Mouse (Mus musculus) small intestine, adult 2 months (tissue): ENCODE measurements around the gene Itga9.

Source experiments
- CTCF ChIP-seq: fragments of 200-500 bp; IDR thresholded peaks from 2 replicates; pipeline ENCODE4 v1.5.1; 2012; ENCODE audit warnings: low read depth, mild to moderate bottlenecking, control low read depth, inconsistent platforms, low read length, moderate library complexity, mixed read lengths; ENCODE audit not compliant: insufficient replicate concordance, insufficient read length; ENCODE audit errors: extremely low read depth
- POLR2A ChIP-seq: fragments of 200-500 bp; IDR thresholded peaks from 2 replicates; pipeline ENCODE4 v1.6.1; 2012; ENCODE audit warnings: low read depth, mild to moderate bottlenecking, control low read depth, inconsistent platforms, low read length, moderate library complexity

- TF ChIP-seq POLR2A, result no peak
- no peak for TF ChIP-seq CTCF
Observed at GRCm38 (mm10) chr9:118770366-118770765, 163.9 kb downstream of the Itga9 start.
